Mouse (Mus musculus) gastrocnemius, postnatal 25 days (tissue): ENCODE measurements around the gene Rpl38. TPM values are rescaled to one million over a fixed set of nuclear protein-coding genes. Genes with fewer than 3 reads are reported as not detected.

Source experiments
- DNase-seq: peaks from one replicate; pipeline ENCODE4 v3.0.0; 2022
- long read RNA-seq, 2 experiments: library from polyadenylated mRNA; stranded (forward); transcript quantifications; one replicate each; pipeline ENCODE4 v2.0.0; 2021
- total RNA-seq, 2 experiments: library from RNA; stranded (reverse); gene quantifications; 1 replicate in 1 of 2; 2 replicates in 1 of 2; pipeline ENCODE4 v1.2.3; 2021

The Rpl38 gene
- total RNA-seq, result 100 to 1,000 TPM; 462 to 524 TPM
- long read RNA-seq, experiment 1, transcript Rpl38-204 (5 exons, 371 nt), result major isoform, 439 of 634 reads
- long read RNA-seq, experiment 1, transcript Rpl38-203 (4 exons, 457 nt), result minor isoform, 13 of 634 reads
- long read RNA-seq, experiment 1, transcript Rpl38-201 (5 exons, 364 nt), result minor isoform, 175 of 634 reads
- long read RNA-seq, experiment 1, partial matches to known transcripts, result 3 of 634 reads
- long read RNA-seq, experiment 1, other reads (novel, unspliced or antisense), result 1 of 634 reads
- long read RNA-seq, experiment 2, transcript Rpl38-202 (5 exons, 345 nt), result minor isoform, 7 of 419 reads
- long read RNA-seq, experiment 2, transcript Rpl38-204 (5 exons, 371 nt), result major isoform, 294 of 419 reads
- long read RNA-seq, experiment 2, transcript Rpl38-203 (4 exons, 457 nt), result minor isoform, 7 of 419 reads
- long read RNA-seq, experiment 2, transcript Rpl38-201 (5 exons, 364 nt), result minor isoform, 106 of 419 reads
- long read RNA-seq, experiment 2, partial matches to known transcripts, result 3 of 419 reads
- long read RNA-seq, experiment 2, other reads (novel, unspliced or antisense), result 2 of 419 reads

DNA sequence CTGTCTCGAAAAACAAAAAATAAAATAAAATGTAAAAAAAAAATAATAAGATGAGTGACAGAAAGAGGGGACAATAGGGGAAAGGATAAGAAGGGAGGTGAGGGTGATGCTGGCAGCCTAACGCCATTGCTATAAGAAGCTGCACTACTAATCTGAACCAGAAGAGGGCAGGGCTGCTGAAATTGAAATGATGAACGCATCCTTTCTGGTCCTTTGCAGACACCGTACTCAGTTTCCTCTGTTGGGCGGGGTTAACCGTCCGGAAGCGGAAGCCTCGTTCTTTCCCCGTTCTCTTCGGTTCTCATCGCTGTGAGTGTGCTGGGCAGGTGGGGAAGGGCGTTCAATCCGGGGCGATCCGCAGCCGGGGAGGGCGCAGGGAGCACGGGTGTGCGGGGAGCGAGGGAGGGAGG is at the start of gene Rpl38:
Gene Rpl38 (plus strand): TSS at position 224 of the 410 bp plus-strand sequence.
- peak; percentile 88 for DNase-seq

DNA sequence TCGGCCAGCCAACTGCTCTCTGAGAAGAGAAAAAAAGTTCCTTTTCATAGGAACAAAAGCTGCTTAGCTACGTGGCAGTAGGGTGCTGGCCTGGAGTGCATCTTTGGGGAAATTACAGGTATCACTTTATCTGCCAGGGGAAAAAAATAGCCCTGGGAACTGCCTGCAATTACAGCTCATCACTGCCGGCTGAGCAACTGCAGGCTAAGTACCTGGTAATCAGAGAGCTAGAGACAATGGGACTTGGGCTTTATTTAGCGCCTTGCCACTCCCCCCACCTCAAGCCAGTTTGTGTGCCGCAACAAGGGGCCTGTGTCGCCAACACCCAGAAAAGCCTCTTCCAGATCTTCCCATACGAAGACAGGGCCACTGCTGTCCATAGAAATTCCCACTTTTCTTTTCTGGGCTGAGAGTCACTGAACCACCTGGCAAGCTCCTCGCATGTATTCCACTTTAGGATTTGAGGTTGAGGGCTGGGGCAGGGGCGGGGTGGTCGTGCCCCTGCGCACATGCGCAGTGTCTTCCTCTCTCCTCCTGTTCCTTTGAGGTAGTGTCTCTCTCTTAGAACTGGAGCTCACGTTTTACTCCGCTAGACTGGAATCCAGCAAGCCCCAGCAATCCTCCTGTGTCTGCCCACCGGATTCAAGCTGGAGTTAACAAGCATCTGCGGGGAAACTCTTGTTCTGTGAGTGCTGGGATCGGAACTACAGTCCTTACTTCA is 49.5 kb upstream of the Rpl38 start:
- no peak for DNase-seq

DNA sequence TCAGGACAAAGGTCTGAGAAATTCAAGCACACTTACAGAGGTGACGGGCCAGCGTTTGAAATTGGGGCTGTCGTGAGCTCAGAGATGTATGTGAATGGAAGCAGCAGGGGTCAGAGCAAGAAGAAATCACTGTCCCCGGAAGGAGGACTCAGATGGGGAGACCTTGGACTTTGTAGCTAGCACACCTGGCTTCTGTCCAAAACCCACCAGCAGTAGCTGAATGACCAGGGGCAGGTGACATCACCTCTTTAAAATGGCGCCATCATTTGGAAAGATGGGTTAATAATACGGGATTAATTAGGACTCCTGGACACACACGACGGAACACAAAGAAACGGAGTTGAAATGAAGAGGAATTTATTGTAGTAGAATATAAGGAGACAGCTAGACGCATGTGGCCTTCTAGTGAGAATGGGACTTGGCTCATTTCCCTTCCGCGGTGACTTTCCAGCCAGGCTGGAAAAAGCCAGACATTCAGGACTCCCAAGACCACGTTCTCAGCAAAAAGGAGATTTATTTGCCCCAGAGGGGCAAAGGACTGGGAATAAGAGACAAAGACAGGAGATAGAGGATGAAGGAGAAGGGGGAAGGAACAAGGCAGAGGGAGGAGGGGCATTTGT is 42.1 kb upstream of the Rpl38 start:
- DNase-seq, result no peak

DNA sequence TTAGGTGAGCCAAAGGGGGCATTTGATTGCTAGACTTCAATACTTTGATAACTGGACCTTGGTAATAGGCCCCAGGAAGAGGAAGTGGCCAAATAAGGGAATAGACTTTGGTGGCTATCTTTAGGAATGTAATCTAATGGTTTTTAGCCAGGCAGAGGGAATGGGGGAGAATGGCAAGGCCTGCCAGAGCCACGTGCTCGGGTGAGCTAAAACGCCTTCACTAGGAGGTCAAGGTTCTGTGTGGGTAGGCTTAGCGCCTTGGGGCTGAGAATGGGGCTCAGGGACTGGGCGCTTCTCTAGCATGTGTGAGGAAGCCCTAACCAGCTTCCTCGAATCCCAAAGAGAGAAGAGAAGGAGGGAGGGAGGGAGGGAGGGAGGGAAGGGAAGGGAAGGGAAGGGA is 41.3 kb upstream of the Rpl38 start:
- no peak for DNase-seq

DNA sequence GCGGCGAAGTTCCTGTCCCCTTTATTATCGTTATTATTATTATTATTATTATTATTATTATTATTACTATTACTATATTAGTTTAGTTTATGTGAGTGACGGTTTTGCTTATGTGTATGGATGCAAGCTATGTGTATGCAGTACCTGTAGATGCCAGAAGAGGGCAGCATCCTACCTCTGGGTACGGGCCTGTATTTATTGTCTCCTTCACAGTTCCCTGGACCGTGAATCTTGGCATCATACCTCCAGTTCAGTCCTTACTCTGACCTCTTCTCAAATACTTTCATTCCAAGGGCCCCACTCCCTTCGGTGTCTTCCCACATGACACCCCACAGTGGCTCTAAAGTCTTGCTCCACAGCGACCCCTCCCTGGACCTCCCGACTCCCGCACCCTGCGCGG is 40.3 kb upstream of the Rpl38 start:
- DNase-seq, result no peak

DNA sequence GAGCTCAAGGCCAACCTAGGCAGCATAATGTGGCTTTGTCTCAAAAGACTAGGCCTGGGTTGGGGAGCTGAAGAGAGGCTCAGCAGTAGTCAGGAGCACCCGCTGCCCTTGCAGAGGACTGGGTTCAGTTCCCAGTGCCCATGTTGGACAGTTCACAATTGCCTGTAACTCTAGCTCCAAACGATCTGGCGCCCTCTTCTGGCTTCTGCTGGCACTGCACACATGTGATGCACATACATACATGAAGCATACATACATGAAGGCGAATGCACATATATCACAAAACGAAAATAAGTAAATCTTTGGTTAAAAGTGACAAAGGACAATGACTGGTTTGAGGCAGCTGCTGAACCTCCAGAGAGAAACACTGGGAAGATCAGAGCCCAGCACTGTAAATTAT is 38.3 kb upstream of the Rpl38 start:
- DNase-seq, result no peak

DNA sequence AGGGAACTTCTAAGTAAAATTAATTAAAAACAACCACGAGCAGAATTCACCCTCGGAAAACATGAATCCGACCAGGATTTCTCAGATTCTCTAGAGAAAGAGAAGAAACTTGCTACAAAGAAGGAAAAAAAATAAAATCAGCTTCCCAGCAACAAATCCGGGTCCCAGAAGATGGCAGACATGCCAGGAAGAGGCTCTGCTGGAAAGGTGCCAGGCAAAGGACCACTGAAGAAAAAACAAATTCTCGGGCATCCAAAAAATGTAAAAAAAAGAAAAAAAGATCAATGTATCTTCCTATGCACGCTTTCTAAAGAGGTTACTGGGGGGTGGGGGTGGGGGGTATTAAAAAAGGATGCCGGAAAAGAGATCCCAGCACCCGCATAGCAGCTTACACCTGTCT is 36.1 kb upstream of the Rpl38 start:
- no peak for DNase-seq

DNA sequence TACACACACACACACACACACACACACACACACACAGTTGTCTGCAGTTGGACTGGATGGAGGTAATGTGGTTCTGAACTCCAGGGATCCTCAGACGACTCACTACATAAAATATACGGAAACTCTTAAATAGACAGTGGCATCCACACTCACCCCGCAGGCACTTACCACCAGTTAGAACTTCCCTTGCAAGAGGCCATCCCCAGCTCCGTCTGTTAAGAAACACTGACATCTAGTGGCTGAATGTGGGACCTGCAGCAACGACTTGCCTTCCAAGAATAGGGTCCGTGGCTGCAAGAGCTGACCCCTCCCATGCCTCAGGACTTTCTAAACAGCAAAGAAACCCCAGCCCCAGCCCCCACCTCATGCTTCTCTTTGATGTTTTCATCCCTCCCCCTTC is 32.0 kb upstream of the Rpl38 start:
- peak; percentile 32 for DNase-seq

DNA sequence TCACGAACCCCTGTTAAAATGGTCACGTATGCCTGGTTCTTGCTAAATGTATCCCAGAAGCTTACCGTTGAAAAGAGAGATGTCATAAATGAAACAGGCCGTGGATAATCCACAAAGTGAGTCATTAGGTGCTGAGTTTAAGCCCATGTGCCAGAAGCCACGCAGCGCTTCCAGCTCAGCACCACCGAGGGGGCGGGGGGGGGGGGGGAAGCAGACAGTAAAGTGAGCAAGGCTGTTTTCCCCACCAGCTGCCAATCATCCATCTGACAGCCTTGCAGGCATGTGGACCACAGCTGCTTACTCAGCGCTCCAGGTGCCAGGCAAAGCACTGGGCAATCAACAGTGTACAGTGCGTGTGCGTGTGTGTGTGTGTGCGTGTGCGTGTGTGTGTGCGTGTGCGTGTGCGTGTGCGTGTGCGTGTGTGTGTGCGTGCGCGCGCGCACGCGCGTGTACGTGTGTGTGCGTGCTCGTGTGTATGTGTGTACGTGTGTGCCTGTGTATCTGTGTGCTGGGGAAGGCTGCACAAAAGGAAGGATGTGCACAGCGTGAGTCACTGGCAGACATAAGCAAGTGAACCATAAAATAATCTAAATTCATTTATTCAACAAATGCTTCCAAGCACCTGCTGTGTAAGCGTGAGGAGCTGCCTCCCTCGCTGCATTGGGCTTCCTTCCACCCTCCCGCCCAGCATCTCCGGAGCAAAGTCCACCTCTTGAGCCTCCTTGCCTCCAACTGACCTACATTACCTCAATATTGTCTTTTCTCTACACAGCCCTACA is 31.4 kb upstream of the Rpl38 start:
- DNase-seq, result no peak

DNA sequence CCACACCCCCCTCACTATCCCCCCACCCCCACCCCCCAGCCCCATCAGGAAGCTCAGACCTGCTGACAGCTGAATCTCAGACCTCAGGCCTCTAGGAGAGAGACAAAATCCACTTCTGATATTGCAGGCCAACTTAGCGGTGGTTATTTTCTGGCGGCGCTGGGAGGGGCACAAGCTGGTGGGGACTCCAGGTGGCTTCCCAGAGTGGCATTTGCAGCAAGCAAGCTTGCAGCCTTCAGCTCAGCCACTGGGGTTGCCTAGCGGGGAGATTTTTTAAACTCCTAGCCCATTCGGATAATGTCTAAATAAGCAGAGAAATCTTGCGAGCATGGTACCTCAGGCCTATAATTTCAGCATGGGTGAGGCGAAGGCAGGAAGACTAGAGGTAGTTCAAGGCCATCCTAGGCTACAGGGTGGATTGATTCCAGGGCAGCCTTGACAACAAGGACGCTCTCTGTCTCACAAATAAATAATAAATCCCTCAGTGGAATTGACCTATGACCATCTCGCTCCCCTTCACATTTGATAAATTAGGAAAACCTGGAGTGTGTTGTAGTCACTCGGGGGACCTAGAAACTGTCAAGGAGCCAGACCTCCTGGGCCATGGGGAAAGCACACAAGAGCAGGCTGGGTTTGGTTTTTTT is 29.6 kb upstream of the Rpl38 start:
- DNase-seq, result no peak

DNA sequence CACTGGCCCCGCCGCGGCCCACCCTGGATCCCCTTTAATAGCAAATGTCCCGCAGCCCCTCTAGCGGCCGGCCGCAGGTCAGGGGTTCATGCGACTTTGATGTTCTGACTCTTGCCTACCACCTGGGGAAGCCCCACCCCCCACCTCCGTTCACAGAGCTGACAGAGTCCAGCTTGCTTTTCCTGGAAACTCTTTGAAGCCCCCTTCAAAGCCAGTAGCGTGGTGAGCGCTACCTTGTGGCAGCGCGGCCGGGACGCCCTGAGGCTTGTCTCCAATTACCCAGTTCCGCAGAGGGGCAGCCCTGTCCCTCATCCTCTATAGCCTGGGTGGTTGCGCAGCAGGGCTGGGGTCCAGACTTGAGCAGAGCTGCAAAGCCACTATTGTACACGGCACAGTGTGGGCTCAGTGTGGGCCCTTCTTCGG is 28.6 kb upstream of the Rpl38 start:
- no peak for DNase-seq

DNA sequence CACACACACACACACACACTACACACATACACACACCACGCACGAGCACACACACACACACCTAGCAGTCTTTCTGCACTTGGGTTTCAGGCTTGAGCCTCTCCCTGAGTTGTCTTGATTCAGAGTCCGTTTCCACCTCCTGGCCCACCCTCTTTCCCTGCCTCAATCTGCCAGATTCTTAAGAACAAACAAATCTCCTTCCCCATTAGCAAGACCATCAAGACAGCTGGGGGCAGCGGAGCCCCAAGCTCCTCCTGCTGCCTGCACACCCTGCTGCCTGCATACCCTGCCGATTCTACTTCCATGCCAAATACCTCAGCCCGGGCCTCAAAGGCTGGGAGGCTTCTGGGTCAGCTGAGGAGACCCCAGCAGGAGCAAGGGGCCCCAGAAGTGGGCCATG is 27.7 kb upstream of the Rpl38 start:
- DNase-seq, result no peak

DNA sequence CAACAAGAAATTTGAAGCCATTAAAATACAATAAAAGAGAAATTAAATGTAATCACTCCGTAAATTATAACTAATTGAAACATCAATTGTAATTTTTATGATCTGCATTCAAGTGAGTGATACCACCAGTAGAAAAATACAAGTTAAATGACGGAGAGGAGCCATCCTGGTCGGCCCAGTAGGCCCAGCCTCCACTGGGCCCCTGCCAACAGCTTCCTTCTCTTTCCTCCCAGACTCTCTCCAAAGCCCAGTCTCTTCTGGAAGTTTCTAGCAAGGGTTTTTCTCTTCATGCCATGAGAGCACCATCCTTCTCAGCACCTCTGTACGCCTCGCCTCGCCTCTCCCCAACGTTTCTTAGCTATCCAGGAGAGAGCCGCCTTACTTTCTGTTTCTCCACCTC is 27.2 kb upstream of the Rpl38 start:
- DNase-seq, result no peak

DNA sequence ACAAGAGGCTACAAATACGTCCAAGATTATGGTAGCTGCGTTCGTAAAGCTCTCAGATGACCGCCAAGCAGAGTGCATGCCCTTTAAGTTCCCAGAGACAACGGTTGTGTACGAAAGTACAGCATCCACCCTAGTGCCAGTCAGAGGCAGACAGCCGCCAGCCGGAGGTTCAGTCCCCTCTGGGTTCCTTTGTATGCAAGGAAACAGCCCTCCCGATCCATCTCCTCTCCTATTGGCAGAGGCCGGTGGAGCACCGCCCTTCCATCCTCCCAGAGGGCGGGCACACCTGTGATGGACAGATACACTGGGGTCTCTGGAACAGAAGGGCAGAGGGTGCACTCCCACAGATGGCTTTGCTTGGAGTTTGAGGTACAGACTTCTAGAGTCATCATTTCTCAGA is 26.1 kb upstream of the Rpl38 start:
- no peak for DNase-seq

DNA sequence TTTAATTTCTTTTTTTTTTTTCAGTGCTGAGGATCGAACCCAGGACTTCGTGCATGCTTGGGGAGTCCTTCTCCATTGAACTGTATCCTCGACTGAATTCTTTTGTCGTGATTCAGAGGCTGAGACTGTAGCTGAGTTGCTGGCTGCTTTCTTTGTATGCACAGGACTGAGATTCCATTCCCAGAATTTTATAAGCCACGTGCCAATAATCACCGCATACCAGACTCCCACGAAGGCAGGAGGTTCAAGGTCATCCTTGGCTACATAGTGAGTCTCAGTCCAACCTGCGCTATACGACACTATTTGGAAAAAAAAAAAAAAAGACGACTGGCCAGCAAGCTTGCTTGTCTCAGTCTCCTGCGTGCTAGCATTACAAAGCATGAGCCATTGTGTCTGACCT is 25.4 kb upstream of the Rpl38 start:
- no peak for DNase-seq

DNA sequence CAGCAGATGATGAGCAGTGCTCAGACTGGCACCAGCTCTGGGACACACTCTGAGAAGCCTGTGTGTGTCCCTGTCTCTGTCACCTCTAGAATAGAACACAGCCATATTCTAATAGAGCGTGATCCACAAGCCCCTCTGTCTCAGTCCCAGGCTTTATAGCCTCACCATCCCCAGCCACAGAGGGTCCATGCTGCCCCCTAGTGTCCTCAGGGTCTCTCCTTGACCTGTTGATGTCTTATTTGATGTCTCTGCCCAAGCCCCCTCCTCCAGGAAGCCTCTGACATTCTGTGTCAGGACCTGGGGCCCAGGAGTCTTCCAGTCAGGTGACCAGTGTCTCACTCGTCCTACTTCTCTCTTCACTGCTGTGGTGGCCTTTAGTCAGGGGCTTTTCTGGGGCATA is 24.2 kb upstream of the Rpl38 start:
- no peak for DNase-seq

DNA sequence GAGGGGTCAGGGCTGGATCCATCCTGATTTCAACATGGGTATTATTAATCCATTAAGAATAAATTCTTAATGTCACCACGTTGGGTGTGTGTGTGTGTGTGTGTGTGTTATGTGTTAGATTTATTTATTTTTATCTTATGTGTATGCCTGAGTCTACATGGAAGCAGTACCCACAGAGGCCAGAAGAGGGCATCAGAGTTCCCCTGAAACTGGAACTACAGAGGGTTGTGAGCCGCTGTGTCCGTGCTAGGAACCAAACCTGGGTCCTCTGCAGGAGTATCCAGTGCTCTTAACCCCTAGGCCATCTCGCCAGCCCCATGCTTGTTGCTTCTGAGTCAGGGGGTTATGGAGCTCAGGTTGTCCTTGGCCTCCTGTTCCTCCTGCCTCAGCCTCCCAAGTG is 18.8 kb upstream of the Rpl38 start:
- no peak for DNase-seq

DNA sequence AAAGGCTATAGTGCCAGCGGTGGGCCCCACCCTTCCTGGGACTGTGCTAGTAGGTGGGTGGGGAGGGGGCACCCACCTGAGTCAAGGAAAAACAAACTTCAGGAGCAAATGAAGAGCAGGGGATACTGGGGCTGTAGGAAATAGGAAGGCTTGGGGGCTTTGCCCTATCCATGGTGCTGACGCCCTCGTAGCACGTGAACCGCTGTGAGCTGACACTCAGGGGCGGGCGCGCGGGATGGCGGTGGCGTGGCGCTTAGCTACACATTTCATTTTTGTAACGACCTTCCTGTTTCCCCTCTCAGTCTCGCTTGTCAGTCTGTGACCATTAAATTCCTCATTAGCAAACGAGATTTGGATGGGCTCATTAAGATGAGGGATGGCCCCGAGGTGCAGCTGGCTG is 15.8 kb upstream of the Rpl38 start:
- DNase-seq, result no peak

DNA sequence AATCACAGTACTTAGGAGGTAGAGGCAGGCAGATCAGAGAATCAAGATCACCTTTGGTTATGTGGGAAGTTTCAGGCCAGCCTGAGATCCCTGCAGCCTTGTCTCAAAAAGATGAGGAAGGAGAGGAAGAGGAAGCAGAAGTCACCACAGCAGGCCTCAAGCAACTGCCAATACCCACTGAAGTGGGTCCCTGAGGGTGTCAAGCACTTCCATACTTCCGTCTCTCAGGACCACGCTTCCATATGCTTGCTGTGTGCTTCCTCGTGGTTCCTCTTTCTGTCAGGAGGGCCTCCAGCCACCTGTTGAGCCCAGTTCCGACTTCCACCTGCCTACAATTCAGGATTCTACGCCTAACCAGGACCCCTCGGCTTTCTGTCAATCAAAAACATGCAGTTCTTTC is 14.7 kb upstream of the Rpl38 start:
- DNase-seq, result no peak

DNA sequence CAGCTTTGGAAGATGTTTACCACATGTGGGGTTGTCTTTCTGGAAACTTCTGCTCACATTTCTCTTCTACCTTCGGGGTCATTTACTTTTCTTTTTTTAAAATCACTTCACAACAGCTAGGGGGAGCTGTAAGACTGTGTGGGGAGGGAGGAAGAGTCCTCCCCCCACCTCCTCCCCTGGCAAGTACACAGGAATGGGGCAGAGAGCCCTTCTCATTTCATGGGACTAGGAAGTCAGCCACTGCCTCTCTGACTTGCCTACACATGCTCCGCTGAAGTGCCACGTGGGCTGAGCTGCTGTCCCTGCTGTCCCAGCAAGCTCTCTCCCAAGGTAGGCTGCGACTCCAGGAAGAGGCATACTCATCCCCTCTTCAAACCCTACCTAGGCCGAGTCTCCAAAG is 13.8 kb upstream of the Rpl38 start:
- DNase-seq, result peak; percentile 65

DNA sequence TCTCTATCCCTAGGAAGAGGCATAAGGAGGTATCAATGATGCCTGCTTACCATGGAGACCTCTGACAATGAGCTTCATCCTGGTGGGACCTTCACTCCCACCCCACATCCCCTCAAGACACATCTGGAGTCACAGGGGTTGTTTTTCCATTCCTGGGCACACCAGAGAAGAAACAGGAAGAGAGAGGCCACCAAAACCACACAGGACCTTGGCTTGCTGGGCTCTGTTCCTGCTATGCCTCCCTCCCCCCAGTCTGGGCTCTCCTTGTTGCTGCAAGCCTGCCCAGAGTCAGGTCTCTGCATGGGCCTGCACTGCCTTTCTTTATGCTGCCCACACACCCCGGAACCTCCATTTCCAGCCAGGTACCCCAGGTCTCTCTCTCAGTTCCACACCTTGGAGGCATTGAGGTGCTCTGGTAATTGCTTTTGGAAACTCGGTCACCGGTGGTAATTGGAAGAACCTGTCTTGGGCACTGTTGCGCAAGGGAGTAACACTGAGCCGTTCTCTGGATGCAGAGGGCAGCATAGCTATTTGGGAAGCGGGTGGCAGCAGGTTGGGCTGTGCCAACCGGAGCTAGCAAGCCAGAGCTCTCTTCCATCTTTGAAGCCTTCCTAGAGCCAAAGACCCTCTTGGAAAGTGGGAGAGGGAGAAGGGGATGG is 12.8 kb upstream of the Rpl38 start:
- DNase-seq, result peak; percentile 50
